Mouse (Mus musculus) layer of hippocampus, adult 18-20 months (tissue): ENCODE measurements around the gene Tyk2. TPM values are rescaled to one million over a fixed set of nuclear protein-coding genes. Genes with fewer than 3 reads are reported as not detected.

Experiments
- DNase-seq, 2 experiments: peaks; one replicate each; pipeline ENCODE4 v3.0.0; 2022; ENCODE audit warnings: low spot score in 2 of 2
- total RNA-seq, 2 experiments: library from RNA; stranded (reverse); gene quantifications; 2 replicates each; pipeline ENCODE4 v1.2.3; 2021

Gene Tyk2
- total RNA-seq, 2 experiments from 2014 or later, result 13.5 to 15.3 TPM

GRCm38 (mm10) chr9:21149654-21150419, 18.8 kb upstream of the Tyk2 start, which contains the start of gene Cdc37:
TSS of gene Cdc37 (minus strand) at chr9:21149982.
- peak; percentile 88 to 95 for DNase-seq

- DNase-seq, result no peak
These were observed 18.1 kb upstream of the Tyk2 start for GRCm38 (mm10) chr9:21149077-21149653.

GRCm38 (mm10) chr9:21148427-21148826, 17.4 kb upstream of the Tyk2 start:
- DNase-seq, result no peak

- DNase-seq, result no peak
These were observed 15.7 kb upstream of the Tyk2 start for GRCm38 (mm10) chr9:21146722-21147121.

- DNase-seq, result no peak
These were observed 14.4 kb upstream of the Tyk2 start for GRCm38 (mm10) chr9:21145431-21145830.

- no peak for DNase-seq
These were observed 13.3 kb upstream of the Tyk2 start for GRCm38 (mm10) chr9:21144361-21144760.

GRCm38 (mm10) chr9:21141922-21142321, 10.9 kb upstream of the Tyk2 start:
- DNase-seq, result no peak

- DNase-seq, result no peak
These were observed 7.3 kb upstream of the Tyk2 start for GRCm38 (mm10) chr9:21138386-21138785.

GRCm38 (mm10) chr9:21137229-21137628, 6.2 kb upstream of the Tyk2 start:
- peak; percentile 47 to 78 for DNase-seq

GRCm38 (mm10) chr9:21136401-21136800, 5.4 kb upstream of the Tyk2 start:
- no peak for DNase-seq

GRCm38 (mm10) chr9:21135941-21136381, 4.9 kb upstream of the Tyk2 start:
- no peak for DNase-seq

- no peak for DNase-seq
These were observed 4.4 kb upstream of the Tyk2 start for GRCm38 (mm10) chr9:21135329-21135890.

GRCm38 (mm10) chr9:21134595-21135328, 3.7 kb upstream of the Tyk2 start:
- DNase-seq, result no peak

- DNase-seq, result no peak
These were observed 2.1 kb upstream of the Tyk2 start for GRCm38 (mm10) chr9:21133064-21133707.

GRCm38 (mm10) chr9:21132102-21132775, 1.2 kb upstream of the Tyk2 start:
- DNase-seq, result no peak

GRCm38 (mm10) chr9:21126259-21126627, 4.8 kb downstream of the Tyk2 start:
- DNase-seq, result no peak

GRCm38 (mm10) chr9:21125502-21126258, 5.4 kb downstream of the Tyk2 start:
- DNase-seq, result no peak

- no peak for DNase-seq
These were observed 6.2 kb downstream of the Tyk2 start for GRCm38 (mm10) chr9:21124837-21125236.

GRCm38 (mm10) chr9:21121483-21121882, 9.6 kb downstream of the Tyk2 start:
- no peak for DNase-seq

- DNase-seq, result no peak
These were observed 14.0 kb downstream of the Tyk2 start for GRCm38 (mm10) chr9:21117073-21117472.
